Mouse (Mus musculus) limb, embryonic 10.5 days (tissue): ENCODE measurements around the gene Eci2. TPM values are rescaled to one million over a fixed set of nuclear protein-coding genes. Genes with fewer than 3 reads are reported as not detected.

Source experiments
- DNase-seq: peaks from one replicate; pipeline ENCODE4 v3.0.0-alpha.2; 2017; ENCODE audit warnings: low spot score
- H3K27ac ChIP-seq: fragments of 300-500 bp; sonication (generic); 2 replicates; pipeline ENCODE4 v1.5.1; 2016; ENCODE audit warnings: mild to moderate bottlenecking
- H3K27me3 ChIP-seq: fragments of 300-500 bp; sonication (generic); 2 replicates; pipeline ENCODE4 v1.6.1; 2016; ENCODE audit warnings: low read depth, mild to moderate bottlenecking; ENCODE audit not compliant: poor library complexity, severe bottlenecking
- H3K36me3 ChIP-seq: fragments of 300-500 bp; sonication (generic); 2 replicates; pipeline ENCODE4 v1.6.1; 2016; ENCODE audit warnings: mild to moderate bottlenecking, moderate library complexity
- H3K4me1 ChIP-seq: fragments of 300-500 bp; sonication (generic); 2 replicates; pipeline ENCODE4 v1.6.1; 2016
- H3K4me3 ChIP-seq: fragments of 300-500 bp; sonication (generic); 2 replicates; pipeline ENCODE4 v1.5.1; 2016; ENCODE audit warnings: mild to moderate bottlenecking, moderate library complexity
- H3K9me3 ChIP-seq: fragments of 300-500 bp; sonication (generic); replicated peaks from 2 replicates; pipeline ENCODE4 v1.6.1; 2016; ENCODE audit warnings: mild to moderate bottlenecking
- WGBS: fragments of 180-500 bp; shearing (Covaris S2); methylation state at CpG from one replicate; pipeline ENCODE4 v1.1.7; 2016; 5-methylcytosine and 5-hydroxymethylcytosine counted together
- polyA plus RNA-seq: library from polyadenylated mRNA; unstranded; fragments of >200 nt; fragmentation: Nextera tagmentation; extraction: Ambion mirVana; gene quantifications from 2 replicates; pipeline ENCODE4 v1.2.1, GENCODE M21; 2016

Eci2 gene
- polyA plus RNA-seq, 1 experiment from 2014 or later = 115 TPM

DNA sequence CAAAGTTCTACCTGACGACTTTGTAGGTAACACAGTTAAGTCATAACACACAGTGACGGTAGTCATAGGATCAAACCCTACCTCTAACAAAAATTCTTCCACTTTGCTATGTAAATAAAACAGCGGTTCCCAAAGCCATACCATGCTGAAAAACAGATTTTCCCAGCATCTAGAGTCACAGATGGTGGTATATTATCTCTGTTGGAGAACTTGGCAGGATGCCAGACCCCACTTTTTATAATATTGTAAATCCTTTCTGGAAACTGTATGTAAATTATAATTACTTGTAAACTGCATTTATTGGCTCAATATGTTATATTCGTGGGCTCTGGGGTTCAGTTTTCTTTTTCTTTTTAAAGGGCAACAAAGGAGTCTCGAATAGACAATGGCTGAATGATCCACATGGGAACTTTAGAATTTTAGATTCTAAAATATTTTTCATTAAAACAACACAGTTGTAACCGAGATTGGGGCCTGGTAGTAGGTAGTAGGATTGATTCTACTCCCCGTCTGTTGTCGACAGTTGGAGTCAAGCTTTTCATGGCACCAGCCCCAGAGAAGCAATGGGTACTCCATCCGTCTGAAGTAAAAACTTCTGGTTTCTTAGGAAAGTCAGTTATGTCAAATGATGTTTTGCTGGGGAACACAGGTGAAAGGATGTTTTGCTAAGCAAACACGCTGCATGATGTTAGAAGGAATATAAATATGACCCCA, 91.8 kb downstream of the Eci2 start:
- Histone ChIP-seq H3K4me1 (no peaks in the 10 kb centered on the region), H3K27ac (no peak overlapping the region), H3K4me3 (no peak overlapping the region), H3K27me3 (no peaks in the 10 kb centered on the region), H3K36me3 (no peaks in the 10 kb centered on the region), H3K9me3 (no peaks in the 10 kb centered on the region)
- DNase-seq = no peak
- WGBS = 86% methylated on average over 10 of the region's 10 CpGs

Other genes starting within 250 kb of the Eci2 start
- gene Prpf4b, start 151.8 kb downstream of the Eci2 start, polyA plus RNA-seq = 51.2 and 62.5 TPM in 2 replicates
- 0.70 and 1.3 TPM in 2 replicates for gene Fam217a, start 102.8 kb downstream of the Eci2 start, polyA plus RNA-seq
- not detected in 2 replicates for gene 4933417A18Rik, start 102.7 kb downstream of the Eci2 start, polyA plus RNA-seq
- 0.15 TPM in 1 of 2 replicates, not detected in the other for gene Eci3, start 63.3 kb downstream of the Eci2 start, polyA plus RNA-seq